Mouse (Mus musculus) intestine, embryonic 16.5 days (tissue): ENCODE results near the gene Xlr5b. TPM values are rescaled to one million over a fixed set of nuclear protein-coding genes. Genes with fewer than 3 reads are reported as not detected.
"Not testable (repeated sequence)": the region's sequence is repeated elsewhere in the genome, so short reads cannot be mapped to it uniquely, and the experiment has no call there.

Experiments
- ATAC-seq: fragments of 200-750 bp; cut with Nextera tagmentation; 2 replicates; pipeline ENCODE4 v1.8.0; 2017; ENCODE audit warnings: moderate TSS enrichment, moderate library complexity
- H3K27ac ChIP-seq: fragments of 300-500 bp; sonication (generic); 2 replicates; pipeline ENCODE4 v1.5.1; 2014; ENCODE audit warnings: mild to moderate bottlenecking, low read length
- H3K27me3 ChIP-seq: fragments of 300-500 bp; sonication (generic); replicated peaks from 2 replicates; pipeline ENCODE4 v1.6.1; 2014; ENCODE audit warnings: low read length, control low read depth, mixed read lengths; ENCODE audit not compliant: control insufficient read depth, insufficient read depth
- H3K36me3 ChIP-seq: fragments of 300-500 bp; sonication (generic); 2 replicates; pipeline ENCODE4 v1.6.1; 2014; ENCODE audit warnings: low read length, control low read depth; ENCODE audit not compliant: control insufficient read depth, insufficient read depth
- H3K4me1 ChIP-seq: fragments of 300-500 bp; sonication (generic); 2 replicates; pipeline ENCODE4 v1.6.1; 2014; ENCODE audit warnings: low read length, control low read depth, mixed read lengths; ENCODE audit not compliant: control insufficient read depth, insufficient read depth
- H3K4me2 ChIP-seq: fragments of 300-500 bp; sonication (generic); 2 replicates; pipeline ENCODE4 v1.6.1; 2014; ENCODE audit warnings: low read depth, low read length, control low read depth
- H3K4me3 ChIP-seq: fragments of 300-500 bp; sonication (generic); 2 replicates; pipeline ENCODE4 v1.5.1; 2014; ENCODE audit warnings: mild to moderate bottlenecking, low read length
- H3K9ac ChIP-seq: fragments of 300-500 bp; sonication (generic); 2 replicates; pipeline ENCODE4 v1.6.1; 2014; ENCODE audit warnings: low read depth, low read length
- H3K9me3 ChIP-seq: fragments of 300-500 bp; sonication (generic); 2 replicates; pipeline ENCODE4 v1.6.1; 2016; ENCODE audit warnings: low read length, control low read depth; ENCODE audit not compliant: control insufficient read depth
- WGBS: fragments of 180-500 bp; shearing (Covaris S2); extraction: QIAGEN DNeasy Blood & Tissue Kit; methylation state at CpG from one replicate; pipeline ENCODE4 v1.1.7; 2014; 5-methylcytosine and 5-hydroxymethylcytosine counted together
- polyA plus RNA-seq: library from polyadenylated mRNA; unstranded; fragments of >200 nt; fragmentation: Nextera tagmentation; extraction: Ambion mirVana; gene quantifications from 2 replicates; pipeline ENCODE4 v1.2.1, GENCODE M21; 2015

The Xlr5b gene
- polyA plus RNA-seq, result 0.10 and 0.28 TPM in 2 replicates

GRCm38 (mm10) chrX:73148496-73148895 lies at the start of gene Xlr5b:
Gene Xlr5b (plus strand): TSS chrX:73148796.
- not testable (repeated sequence) for H3K4me2 ChIP-seq, H3K4me3 ChIP-seq, H3K9me3 ChIP-seq, H3K27ac ChIP-seq, H3K9ac ChIP-seq, H3K27me3 ChIP-seq, ATAC-seq, H3K4me1 ChIP-seq, H3K36me3 ChIP-seq
- no CpG with 5 or more reads among the region's 20 CpGs for WGBS

- H3K9me3 ChIP-seq, ATAC-seq: not testable (repeated sequence)
Measured at GRCm38 (mm10) chrX:73116747-73117146, 31.8 kb upstream of the Xlr5b start, which contains the start of gene Gm14685. Gene Gm14685 (plus strand): TSS chrX:73117047.

GRCm38 (mm10) chrX:73122859-73123829 lies 25.5 kb upstream of the Xlr5b start:
- H3K36me3 ChIP-seq, H3K4me2 ChIP-seq, H3K9me3 ChIP-seq, H3K27ac ChIP-seq, H3K9ac ChIP-seq, H3K4me3 ChIP-seq, H3K4me1 ChIP-seq, H3K27me3 ChIP-seq: not testable (repeated sequence)
- peak; percentile 77 for ATAC-seq
- WGBS, result no CpG with 5 or more reads among the region's 12 CpGs

More at GRCm38 (mm10) chrX:73116747-73117146, 31.8 kb upstream of the Xlr5b start, which contains the start of gene Gm14685:
- H3K9ac ChIP-seq, H3K36me3 ChIP-seq, H3K4me2 ChIP-seq, H3K27ac ChIP-seq, H3K4me1 ChIP-seq, H3K4me3 ChIP-seq, H3K27me3 ChIP-seq: not testable (repeated sequence)
- WGBS, result no CpG with 5 or more reads among the region's 7 CpGs

- H3K9ac ChIP-seq, H3K36me3 ChIP-seq, H3K27me3 ChIP-seq, H3K4me2 ChIP-seq, H3K9me3 ChIP-seq, H3K27ac ChIP-seq, H3K4me3 ChIP-seq, H3K4me1 ChIP-seq: not testable (repeated sequence)
- peak; percentile 59 for ATAC-seq
- no CpG with 5 or more reads among the region's 7 CpGs for WGBS
Measured at GRCm38 (mm10) chrX:73143218-73143618, 5.4 kb upstream of the Xlr5b start.

GRCm38 (mm10) chrX:73149350-73149749 lies 754 bp downstream of the Xlr5b start, which contains the start of gene DXBay18:
Gene DXBay18 (minus strand): TSS chrX:73149450.
- H3K4me3 ChIP-seq, H3K27me3 ChIP-seq, H3K4me1 ChIP-seq, H3K4me2 ChIP-seq, H3K27ac ChIP-seq, H3K9ac ChIP-seq, H3K9me3 ChIP-seq, ATAC-seq, H3K36me3 ChIP-seq: not testable (repeated sequence)
- no CpG with 5 or more reads among the region's 7 CpGs for WGBS

- not testable (repeated sequence) for H3K9ac ChIP-seq, H3K27ac ChIP-seq, H3K27me3 ChIP-seq, H3K4me1 ChIP-seq, H3K4me2 ChIP-seq, H3K4me3 ChIP-seq, ATAC-seq, H3K36me3 ChIP-seq, H3K9me3 ChIP-seq
- WGBS, result 78% methylated on average over 6 of the region's 15 CpGs
Measured at GRCm38 (mm10) chrX:73176889-73177288, 28.3 kb downstream of the Xlr5b start, which contains the start of gene Spin2d. Gene Spin2d (minus strand): TSS chrX:73176989.

GRCm38 (mm10) chrX:73191934-73192333 lies 43.3 kb downstream of the Xlr5b start, which contains the start of gene Xlr3b:
Gene Xlr3b (plus strand): TSS chrX:73192207.
- H3K27ac ChIP-seq, ATAC-seq, H3K36me3 ChIP-seq, H3K27me3 ChIP-seq, H3K9me3 ChIP-seq, H3K4me2 ChIP-seq, H3K4me1 ChIP-seq, H3K4me3 ChIP-seq, H3K9ac ChIP-seq: not testable (repeated sequence)
- 74% methylated on average over 12 of the region's 12 CpGs for WGBS

Other genes with a start within 250 kb of the Xlr5b start
- gene Cetn2, start 230.4 kb upstream of the Xlr5b start, polyA plus RNA-seq, result 51.4 and 54.9 TPM in 2 replicates
- 46.8 TPM in 2 replicates for gene Nsdhl, start 230.2 kb upstream of the Xlr5b start, polyA plus RNA-seq
- gene Zfp185, start 161.5 kb upstream of the Xlr5b start, polyA plus RNA-seq, result 4.6 and 4.9 TPM in 2 replicates
- not detected in 2 replicates for gene Pnma5, start 111.7 kb upstream of the Xlr5b start, polyA plus RNA-seq
- 0.06 and 0.11 TPM in 2 replicates for gene Pnma3, start 84.0 kb upstream of the Xlr5b start, polyA plus RNA-seq
- 3.0 and 4.3 TPM in 2 replicates for gene Xlr4a, start 66.3 kb upstream of the Xlr5b start, polyA plus RNA-seq
- 8.8 and 9.4 TPM in 2 replicates for gene Xlr3a, start 51.7 kb upstream of the Xlr5b start, polyA plus RNA-seq
- 0.33 TPM in 1 of 2 replicates, not detected in the other for gene Gm14685, start 31.7 kb upstream of the Xlr5b start, polyA plus RNA-seq
- 0.39 TPM in 1 of 2 replicates, not detected in the other for gene DXBay18, start 654 bp downstream of the Xlr5b start, polyA plus RNA-seq
- gene Spin2d, start 28.2 kb downstream of the Xlr5b start, polyA plus RNA-seq, result not detected in 2 replicates
- 7.6 and 7.9 TPM in 2 replicates for gene Xlr3b, start 43.4 kb downstream of the Xlr5b start, polyA plus RNA-seq
- 1.8 and 1.9 TPM in 2 replicates for gene Xlr4b, start 65.5 kb downstream of the Xlr5b start, polyA plus RNA-seq
- 14.7 and 14.9 TPM in 2 replicates for gene F8a, start 79.5 kb downstream of the Xlr5b start, polyA plus RNA-seq
- 1.2 and 1.6 TPM in 2 replicates for gene Xlr4c, start 94.3 kb downstream of the Xlr5b start, polyA plus RNA-seq
- not detected in 2 replicates for gene Xlr3c, start 116.6 kb downstream of the Xlr5b start, polyA plus RNA-seq
- 0.40 and 0.42 TPM in 2 replicates for gene Xlr5a, start 144.2 kb downstream of the Xlr5b start, polyA plus RNA-seq
- gene Xlr5c, start 144.2 kb downstream of the Xlr5b start, polyA plus RNA-seq, result 0.26 TPM in 1 of 2 replicates, not detected in the other
- not detected in 2 replicates for gene Gm45015, start 188.0 kb downstream of the Xlr5b start, polyA plus RNA-seq
- gene Zfp275, start 193.8 kb downstream of the Xlr5b start, polyA plus RNA-seq, result 7.4 and 8.1 TPM in 2 replicates
- not detected in 2 replicates for gene Gm18336, start 249.9 kb downstream of the Xlr5b start, polyA plus RNA-seq